Mouse (Mus musculus): ENCODE measurements around the gene Gm8297.
"Not testable (repeated sequence)": the region's sequence is repeated elsewhere in the genome, so short reads cannot be mapped to it uniquely, and the experiment has no call there.

Gm8297 gene

GRCm38 (mm10) chr14:4983635-4984034, at the start of gene Gm8297:
Gene Gm8297 (plus strand): TSS chr14:4983935.
- DNase-seq: not testable (repeated sequence)

GRCm38 (mm10) chr14:5015591-5015990, 31.9 kb downstream of the Gm8297 start, which contains the start of gene Gm3298:
Gene Gm3298 (plus strand): TSS chr14:5015891.
- DNase-seq: not testable (repeated sequence)

Measured in kidney, postnatal 25 days (tissue).